Comparison of ENCODE assay signal across 12 mouse cellular contexts in genomic region chr17:31795893-31796292, GRCm38 (mm10).
"Had no signal": no experiment of that assay in that cellular context is flagged by ENCODE, and none has a peak within 500 bp of the region (broad histone marks: within the 10 kb centered on the region; RNA-seq: fewer than 3 reads in every experiment).

No protein-coding gene starts in this region.

- DNase-seq: gastrocnemius, postnatal 14 days; gastrocnemius, postnatal 36 days; heart, adult 18-20 months; heart, postnatal 10 days; kidney, adult 11 months; kidney, adult 2 months; kidney, adult 9 months; kidney, postnatal 14 days; kidney, postnatal 36 days; layer of hippocampus, adult 9-11 months; layer of hippocampus, postnatal 36 days; left cerebral cortex, postnatal 4 days had no signal
